Mouse (Mus musculus) CH12.LX (cell line): ENCODE data around the gene Nebl. TPM values are rescaled to one million over a fixed set of nuclear protein-coding genes. Genes with fewer than 3 reads are reported as not detected.

Experiments
- DNase-seq: peaks from one replicate; pipeline ENCODE4 v3.0.0-alpha.2; 2013; ENCODE audit errors: extremely low read depth
- H3K27ac ChIP-seq: 2 replicates; pipeline ENCODE4 v1.5.1; 2012; ENCODE audit warnings: low read depth, mild to moderate bottlenecking, control low read depth, moderate library complexity; ENCODE audit not compliant: insufficient read depth
- H3K27me3 ChIP-seq: replicated peaks from 2 replicates; pipeline ENCODE3; 2012; ENCODE audit warnings: inconsistent platforms
- H3K36me3 ChIP-seq, 2 experiments: replicated peaks in 1 of 2; 2 replicates each; pipeline versions ENCODE3 to v1.6.1; 2012; ENCODE audit warnings: inconsistent platforms in 1 of 2, low read length in 1 of 2, mild to moderate bottlenecking in 1 of 2, mixed read lengths in 1 of 2, moderate library complexity in 1 of 2; ENCODE audit not compliant: control insufficient read depth in 1 of 2, insufficient read depth in 1 of 2
- H3K4me1 ChIP-seq, 2 experiments: 2 replicates each; pipeline ENCODE4 v1.6.1; 2012; ENCODE audit warnings: inconsistent platforms in 1 of 2, moderate library complexity in 1 of 2; ENCODE audit not compliant: insufficient read depth in 2 of 2, control insufficient read depth in 1 of 2
- H3K4me2 ChIP-seq: 2 replicates; pipeline ENCODE4 v1.6.1; 2012; ENCODE audit warnings: low read depth, mild to moderate bottlenecking, control low read depth; ENCODE audit not compliant: poor library complexity, insufficient read depth, severe bottlenecking
- H3K4me3 ChIP-seq, 3 experiments: fragments of 150-350 bp in 1 of 3; sonication (generic) in 1 of 3; replicated peaks in 1 of 3; 2 replicates each; pipeline versions ENCODE3 to v1.5.1; 2011 to 2012; ENCODE audit warnings: low read depth in 2 of 3, low read length in 2 of 3, mild to moderate bottlenecking in 2 of 3, moderate library complexity in 2 of 3, control low read depth in 1 of 3, improper control_type of control experiment in 1 of 3, inconsistent platforms in 1 of 3, mixed read lengths in 1 of 3; ENCODE audit not compliant: poor library complexity in 1 of 3
- H3K79me2 ChIP-seq: replicated peaks from 2 replicates; pipeline ENCODE4 v1.6.1; 2012; ENCODE audit warnings: mild to moderate bottlenecking, moderate library complexity; ENCODE audit not compliant: control insufficient read depth, poor library complexity, insufficient read depth, severe bottlenecking; ENCODE audit errors: extremely low read depth
- H3K9ac ChIP-seq: 2 replicates; pipeline ENCODE4 v1.6.1; 2012; ENCODE audit warnings: low read depth, mild to moderate bottlenecking, control low read depth, moderate library complexity; ENCODE audit not compliant: insufficient read depth
- H3K9me3 ChIP-seq: replicated peaks from 2 replicates; pipeline ENCODE3; 2012; ENCODE audit warnings: low read length, inconsistent platforms, mixed read lengths
- BHLHE40 ChIP-seq: IDR thresholded peaks from 2 replicates; pipeline ENCODE4 v1.6.1; 2011; ENCODE audit warnings: mild to moderate bottlenecking, low read depth, low read length, improper control_type of control experiment
- CHD1 ChIP-seq: IDR thresholded peaks from 2 replicates; pipeline ENCODE4 v1.6.1; 2012; ENCODE audit warnings: low read depth, low read length, improper control_type of control experiment, inconsistent platforms
- CTCF ChIP-seq, 2 experiments: IDR thresholded peaks in 1 of 2; conservative IDR thresholded peaks in 1 of 2; 2 replicates each; pipeline ENCODE4 v1.5.1; 2011 to 2012; ENCODE audit warnings: low read depth in 2 of 2, low read length in 2 of 2, improper control_type of control experiment in 1 of 2, inconsistent platforms in 1 of 2, mild to moderate bottlenecking in 1 of 2, moderate library complexity in 1 of 2
- E2F4 ChIP-seq: IDR thresholded peaks from 2 replicates; pipeline ENCODE4 v1.6.1; 2011; ENCODE audit warnings: low read depth, low read length, improper control_type of control experiment; ENCODE audit not compliant: insufficient replicate concordance
- ELF1 ChIP-seq: IDR thresholded peaks from 2 replicates; pipeline ENCODE4 v1.6.1; 2014; ENCODE audit warnings: low read depth, mild to moderate bottlenecking, inconsistent platforms, low read length, improper control_type of control experiment
- GABPA ChIP-seq: IDR thresholded peaks from 2 replicates; pipeline ENCODE4 v1.6.1; 2012; ENCODE audit warnings: low read depth, low read length, improper control_type of control experiment, inconsistent platforms; ENCODE audit not compliant: insufficient replicate concordance
- HCFC1 ChIP-seq: IDR thresholded peaks from 2 replicates; pipeline ENCODE4 v1.6.1; 2012; ENCODE audit warnings: low read depth, mild to moderate bottlenecking, inconsistent platforms, low read length, improper control_type of control experiment
- JUN ChIP-seq: IDR thresholded peaks from 2 replicates; pipeline ENCODE4 v1.6.1; 2011; ENCODE audit warnings: low read depth, mild to moderate bottlenecking, low read length, improper control_type of control experiment, moderate library complexity; ENCODE audit not compliant: insufficient read depth
- MAFK ChIP-seq: IDR thresholded peaks from 2 replicates; pipeline ENCODE4 v1.6.1; 2011; ENCODE audit warnings: low read length, improper control_type of control experiment; ENCODE audit not compliant: insufficient replicate concordance
- MAX ChIP-seq: IDR thresholded peaks from 2 replicates; pipeline ENCODE4 v1.6.1; 2011; ENCODE audit warnings: low read length, improper control_type of control experiment
- MAZ ChIP-seq: IDR thresholded peaks from 2 replicates; pipeline ENCODE4 v1.6.1; 2012; ENCODE audit warnings: low read depth, mild to moderate bottlenecking, inconsistent platforms, low read length, improper control_type of control experiment, moderate library complexity
- MXI1 ChIP-seq: IDR thresholded peaks from 2 replicates; pipeline ENCODE4 v1.6.1; 2011; ENCODE audit warnings: mild to moderate bottlenecking, low read depth, low read length, improper control_type of control experiment
- MYC ChIP-seq: IDR thresholded peaks from 2 replicates; pipeline ENCODE4 v1.6.1; 2011; ENCODE audit warnings: low read depth, mild to moderate bottlenecking, improper control_type of control experiment, low read length
- NELFE ChIP-seq: IDR thresholded peaks from 2 replicates; pipeline ENCODE4 v1.6.1; 2011; ENCODE audit warnings: low read depth, low read length, improper control_type of control experiment
- POLR2A ChIP-seq: IDR thresholded peaks from 2 replicates; pipeline ENCODE4 v1.6.1; 2011; ENCODE audit warnings: low read depth, mild to moderate bottlenecking, improper control_type of control experiment, low read length
- POLR2AphosphoS2 ChIP-seq: IDR thresholded peaks from 2 replicates; pipeline ENCODE4 v1.6.1; 2011; ENCODE audit warnings: low read depth, low read length, improper control_type of control experiment
- SIN3A ChIP-seq: IDR thresholded peaks from 2 replicates; pipeline ENCODE4 v1.6.1; 2012; ENCODE audit warnings: low read length, improper control_type of control experiment, inconsistent platforms
- SMC3 ChIP-seq: IDR thresholded peaks from 2 replicates; pipeline ENCODE4 v1.6.1; 2011; ENCODE audit warnings: low read depth, low read length, improper control_type of control experiment
- TBP ChIP-seq: conservative IDR thresholded peaks from 2 replicates; pipeline ENCODE4 v1.6.1; 2011; ENCODE audit warnings: low read depth, low read length, improper control_type of control experiment
- TCF12 ChIP-seq: IDR thresholded peaks from 2 replicates; pipeline ENCODE4 v1.6.1; 2014; ENCODE audit warnings: low read depth, mild to moderate bottlenecking, inconsistent platforms, low read length, improper control_type of control experiment
- USF1 ChIP-seq: IDR thresholded peaks from 2 replicates; pipeline ENCODE4 v1.6.1; 2014; ENCODE audit warnings: low read depth, mild to moderate bottlenecking, inconsistent platforms, low read length, improper control_type of control experiment
- USF2 ChIP-seq: conservative IDR thresholded peaks from 2 replicates; pipeline ENCODE4 v1.6.1; 2011; ENCODE audit warnings: low read depth, low read length, improper control_type of control experiment
- ZC3H11A ChIP-seq: IDR thresholded peaks from 2 replicates; pipeline ENCODE4 v1.6.1; 2012; ENCODE audit warnings: low read depth, mild to moderate bottlenecking, inconsistent platforms, low read length, improper control_type of control experiment
- ZKSCAN1 ChIP-seq: IDR thresholded peaks from 2 replicates; pipeline ENCODE4 v1.6.1; 2012; ENCODE audit warnings: low read depth, inconsistent platforms, low read length, improper control_type of control experiment, borderline replicate concordance
- ZMIZ1 ChIP-seq: IDR thresholded peaks from 2 replicates; pipeline ENCODE4 v1.6.1; 2012; ENCODE audit warnings: low read depth, mild to moderate bottlenecking, inconsistent platforms, low read length, improper control_type of control experiment
- dilution Hi-C: fragments of 300-500 bp; cut with MboI; formaldehyde crosslinking; loops from 2 replicates; pipeline ENCODE4 v1.14.3; 2020; ENCODE audit warnings: low sequenced_read_pairs; ENCODE audit not compliant: extremely low pct_unique_long_range_greater_than_20kb, extremely low pct_ligation_motif_present
- in situ Hi-C: fragments of 300-500 bp; cut with MboI; formaldehyde crosslinking; loops from 3 replicates; pipeline ENCODE4 v1.14.3; 2019; ENCODE audit warnings: low sequenced_read_pairs, low pct_ligation_motif_present, low pct_unique_long_range_greater_than_20kb, mixed read lengths
- polyA plus RNA-seq: library from polyadenylated mRNA; unstranded; fragments of >175 nt; gene quantifications from 2 replicates; pipeline ENCODE4 v1.2.1, GENCODE M21; 2012; ENCODE audit warnings: low read depth; ENCODE audit not compliant: insufficient read length
- total RNA-seq, 2 experiments: library from RNA; depleted of rRNA; stranded (reverse); fragments of 300-350 nt in 1 of 2; fragments of >200 nt in 1 of 2; gene quantifications; 2 replicates each; pipeline ENCODE4 v1.2.3; 2012 to 2014

Gene Nebl
- total and polyA plus RNA-seq, 3 experiments, result 12.6 to 113 (median 46.4) TPM

DNA sequence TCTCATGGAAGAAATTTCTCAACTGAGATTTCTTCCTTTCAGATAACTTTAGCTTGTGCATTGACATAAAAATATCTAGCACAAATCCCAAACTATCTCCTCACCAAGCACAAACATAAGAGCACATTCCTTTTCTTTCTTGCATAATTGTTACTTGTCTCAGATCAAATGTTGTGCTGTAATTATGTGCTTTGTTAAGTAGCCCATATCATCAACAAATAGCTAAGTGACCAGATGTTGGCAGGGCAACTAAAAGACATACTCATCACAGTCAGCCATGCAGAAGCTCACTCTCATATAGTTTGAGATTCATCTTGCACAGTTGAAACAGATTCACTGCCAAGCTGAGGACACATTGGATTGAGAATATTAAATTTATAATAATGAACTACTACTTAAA lies 282.9 kb downstream of the Nebl start:
- Histone ChIP-seq H3K79me2 (no peaks in the 10 kb centered on the region), H3K9ac (no peak overlapping the region), H3K36me3 (no peaks in the 10 kb centered on the region), H3K4me1 (no peaks in the 10 kb centered on the region), H3K27ac (no peak overlapping the region), H3K4me2 (no peak overlapping the region), H3K9me3 (no peaks in the 10 kb centered on the region), H3K4me3 (no peak overlapping the region), H3K27me3 (no peaks in the 10 kb centered on the region)
- in situ Hi-C loops, result no loop called here
- dilution Hi-C loops, result no loop called here
- TF ChIP-seq USF1, result no peak
- no peak for TF ChIP-seq CTCF (conservative IDR thresholded peaks at IDR 0.05 in 1 of 2, IDR thresholded peaks at IDR 0.05 in 1 of 2; ENCODE audit: low read depth in 2 of 2, low read length in 2 of 2)
- TF ChIP-seq GABPA, result no peak
- TF ChIP-seq ZC3H11A, result no peak
- no peak for TF ChIP-seq E2F4
- TF ChIP-seq JUN, result no peak
- TF ChIP-seq ZKSCAN1, result no peak
- TF ChIP-seq TBP, result no peak
- TF ChIP-seq ELF1, result no peak
- TF ChIP-seq MAFK, result no peak
- no peak for TF ChIP-seq MYC
- TF ChIP-seq ZMIZ1, result no peak
- no peak for TF ChIP-seq BHLHE40
- TF ChIP-seq POLR2AphosphoS2, result no peak
- no peak for DNase-seq

GRCm38 (mm10) chr2:17443581-17443980 lies 287.7 kb downstream of the Nebl start:
- H3K4me2 ChIP-seq, result no peak overlapping the region
- no peak overlapping the region for H3K9ac ChIP-seq
- in situ Hi-C loops, result no loop called here
- no peaks in the 10 kb centered on the region for H3K9me3 ChIP-seq
- H3K27me3 ChIP-seq, result no peaks in the 10 kb centered on the region
- no peaks in the 10 kb centered on the region for H3K36me3 ChIP-seq
- no peak overlapping the region for H3K4me3 ChIP-seq
- dilution Hi-C loops, result no loop called here
- no peaks in the 10 kb centered on the region for H3K79me2 ChIP-seq
- H3K4me1 ChIP-seq, result no peaks in the 10 kb centered on the region
- TF ChIP-seq USF1, result no peak
- TF ChIP-seq POLR2A, result no peak
- no peak for TF ChIP-seq MAX
- TF ChIP-seq JUN, result no peak
- no peak for TF ChIP-seq SMC3
- TF ChIP-seq HCFC1, result no peak
- TF ChIP-seq SIN3A, result no peak
- no peak for TF ChIP-seq CHD1
- no peak for TF ChIP-seq MAFK
- no peak for TF ChIP-seq MXI1
- TF ChIP-seq NELFE, result no peak
- TF ChIP-seq TCF12, result no peak
- no peak for TF ChIP-seq CTCF (conservative IDR thresholded peaks at IDR 0.05 in 1 of 2, IDR thresholded peaks at IDR 0.05 in 1 of 2; ENCODE audit: low read depth in 2 of 2, low read length in 2 of 2)
- no peak for TF ChIP-seq MAZ
- no peak for TF ChIP-seq MYC
- TF ChIP-seq USF2, result no peak
- no peak for TF ChIP-seq ZKSCAN1
- TF ChIP-seq E2F4, result no peak
- TF ChIP-seq, all 38 proteins: peak for 0
- DNase-seq, result no peak
- H3K27ac ChIP-seq, result no peak overlapping the region
